In genomic region chr9:113568849-113569248, GRCm38 (mm10) we compare ENCODE assay signal across 21 mouse cellular contexts.
"Had no signal": no experiment of that assay in that cellular context is flagged by ENCODE, and none has a peak within 500 bp of the region (broad histone marks: within the 10 kb centered on the region; RNA-seq: fewer than 3 reads in every experiment).

No protein-coding gene starts in this region.

- H3K4me3 ChIP-seq: layer of hippocampus, adult 2 months; left cerebral cortex, adult 2 months; limb, embryonic 12.5 days; limb, embryonic 15.5 days; midbrain, embryonic 12.5 days; midbrain, embryonic 15.5 days; neural tube, embryonic 13.5 days had no signal

- ATAC-seq: intestine, postnatal 0 days; liver, postnatal 0 days; lung, postnatal 0 days; midbrain, embryonic 15.5 days had no signal

- H3K27ac ChIP-seq: kidney, postnatal 0 days; layer of hippocampus, adult 2 months; left cerebral cortex, adult 2 months; limb, embryonic 12.5 days; limb, embryonic 15.5 days; liver, embryonic 14.5 days; macrophage; midbrain, embryonic 12.5 days; midbrain, embryonic 15.5 days; neural tube, embryonic 13.5 days had no signal

- DNase-seq: kidney, adult 2 months; kidney, postnatal 25 days; layer of hippocampus, adult 9-11 months; liver, postnatal 0 days; lung, embryonic 14.5 days; thymus, adult 2 months; thymus, postnatal 14 days; thymus, postnatal 4 days had no signal

- H3K9ac ChIP-seq: limb, embryonic 12.5 days; limb, embryonic 15.5 days; liver, embryonic 14.5 days; liver, postnatal 0 days; lung, embryonic 14.5 days; midbrain, embryonic 12.5 days; midbrain, embryonic 15.5 days; neural tube, embryonic 13.5 days had no signal

- H3K4me2 ChIP-seq: limb, embryonic 12.5 days; limb, embryonic 15.5 days; liver, embryonic 11.5 days; lung, embryonic 14.5 days; midbrain, embryonic 12.5 days; midbrain, embryonic 15.5 days; neural tube, embryonic 13.5 days had no signal

- H3K27me3 ChIP-seq: limb, embryonic 12.5 days; limb, embryonic 15.5 days; midbrain, embryonic 12.5 days; midbrain, embryonic 15.5 days; neural tube, embryonic 13.5 days had no signal

- H3K36me3 ChIP-seq: limb, embryonic 12.5 days; limb, embryonic 15.5 days; midbrain, embryonic 12.5 days; midbrain, embryonic 15.5 days; neural tube, embryonic 13.5 days had no signal

- H3K4me1 ChIP-seq: limb, embryonic 15.5 days; midbrain, embryonic 12.5 days; midbrain, embryonic 15.5 days; neural tube, embryonic 13.5 days had no signal

- H3K9me3 ChIP-seq: limb, embryonic 12.5 days; limb, embryonic 15.5 days; midbrain, embryonic 12.5 days; midbrain, embryonic 15.5 days; neural tube, embryonic 13.5 days had no signal
